Mouse (Mus musculus) lung, postnatal 10 days (tissue): ENCODE data around the gene Ip6k3.

Source experiments
- DNase-seq: peaks from one replicate; pipeline ENCODE4 v3.0.0; 2021

The Ip6k3 gene

GRCm38 (mm10) chr17:27167545-27167944 lies at the start of gene Ip6k3:
Gene Ip6k3, minus strand, starts transcription at chr17:27167795.
- peak; percentile 46 for DNase-seq

GRCm38 (mm10) chr17:27212768-27213525 lies 45.4 kb upstream of the Ip6k3 start:
- peak; percentile 75 for DNase-seq

GRCm38 (mm10) chr17:27212006-27212405 lies 44.4 kb upstream of the Ip6k3 start:
- DNase-seq: no peak

GRCm38 (mm10) chr17:27207113-27207707 lies 39.6 kb upstream of the Ip6k3 start:
- DNase-seq: peak; percentile 36

- peak; percentile 98 for DNase-seq
Observed at GRCm38 (mm10) chr17:27204075-27204909, 36.7 kb upstream of the Ip6k3 start, which contains the start of gene Lemd2. Gene Lemd2, minus strand, starts transcription at chr17:27204469.

GRCm38 (mm10) chr17:27203358-27204074 lies 35.9 kb upstream of the Ip6k3 start:
- peak; percentile 57 for DNase-seq

GRCm38 (mm10) chr17:27202919-27203357 lies 35.3 kb upstream of the Ip6k3 start:
- DNase-seq: no peak

GRCm38 (mm10) chr17:27201981-27202380 lies 34.4 kb upstream of the Ip6k3 start:
- no peak for DNase-seq

- DNase-seq: no peak
Observed at GRCm38 (mm10) chr17:27200801-27201200, 33.2 kb upstream of the Ip6k3 start.

GRCm38 (mm10) chr17:27199864-27200263 lies 32.3 kb upstream of the Ip6k3 start:
- no peak for DNase-seq

GRCm38 (mm10) chr17:27199205-27199604 lies 31.6 kb upstream of the Ip6k3 start:
- DNase-seq: no peak

GRCm38 (mm10) chr17:27196206-27196605 lies 28.6 kb upstream of the Ip6k3 start:
- DNase-seq: no peak

GRCm38 (mm10) chr17:27194258-27195185 lies 26.9 kb upstream of the Ip6k3 start:
- no peak for DNase-seq

- DNase-seq: no peak
Observed at GRCm38 (mm10) chr17:27191804-27192203, 24.2 kb upstream of the Ip6k3 start.

GRCm38 (mm10) chr17:27191189-27191588 lies 23.6 kb upstream of the Ip6k3 start:
- DNase-seq: no peak

GRCm38 (mm10) chr17:27189640-27190216 lies 22.1 kb upstream of the Ip6k3 start:
- DNase-seq: peak; percentile 70

GRCm38 (mm10) chr17:27188883-27189282 lies 21.3 kb upstream of the Ip6k3 start:
- DNase-seq: no peak

- DNase-seq: no peak
Observed at GRCm38 (mm10) chr17:27187059-27187458, 19.5 kb upstream of the Ip6k3 start.

- no peak for DNase-seq
Observed at GRCm38 (mm10) chr17:27186068-27186467, 18.5 kb upstream of the Ip6k3 start.

GRCm38 (mm10) chr17:27183667-27184292 lies 16.2 kb upstream of the Ip6k3 start:
- no peak for DNase-seq

GRCm38 (mm10) chr17:27182401-27182800 lies 14.8 kb upstream of the Ip6k3 start:
- DNase-seq: no peak
